Mouse (Mus musculus) forebrain, embryonic 10.5 days (tissue): ENCODE results near the gene Kcnab1. TPM values are rescaled to one million over a fixed set of nuclear protein-coding genes. Genes with fewer than 3 reads are reported as not detected.
A peak's percentile ranks its signal among the peaks of the same experiment; 100 is the strongest.

ENCODE experiments used
- DNase-seq: peaks from one replicate; pipeline ENCODE4 v3.0.0-alpha.2; 2017; ENCODE audit warnings: low spot score; ENCODE audit errors: extremely low spot score
- H3K27ac ChIP-seq: fragments of 300-500 bp; sonication (generic); 2 replicates; pipeline ENCODE4 v1.5.1; 2016; ENCODE audit warnings: mild to moderate bottlenecking
- H3K27me3 ChIP-seq: fragments of 300-500 bp; sonication (generic); 2 replicates; pipeline ENCODE4 v1.6.1; 2016; ENCODE audit warnings: mild to moderate bottlenecking; ENCODE audit not compliant: poor library complexity, severe bottlenecking
- H3K36me3 ChIP-seq: fragments of 300-500 bp; sonication (generic); replicated peaks from 2 replicates; pipeline ENCODE4 v1.6.1; 2016; ENCODE audit warnings: mild to moderate bottlenecking, moderate library complexity
- H3K4me1 ChIP-seq: fragments of 300-500 bp; sonication (generic); 2 replicates; pipeline ENCODE4 v1.6.1; 2016
- H3K4me3 ChIP-seq: fragments of 300-500 bp; sonication (generic); 2 replicates; pipeline ENCODE4 v1.5.1; 2016; ENCODE audit warnings: mild to moderate bottlenecking, moderate library complexity
- H3K9me3 ChIP-seq: fragments of 300-500 bp; sonication (generic); 2 replicates; pipeline ENCODE4 v1.6.1; 2016; ENCODE audit warnings: mild to moderate bottlenecking, moderate library complexity
- WGBS: fragments of 180-500 bp; shearing (Covaris S2); methylation state at CpG from one replicate; pipeline ENCODE4 v1.1.7; 2016; 5-methylcytosine and 5-hydroxymethylcytosine counted together
- polyA plus RNA-seq: library from polyadenylated mRNA; unstranded; fragments of >200 nt; fragmentation: Nextera tagmentation; extraction: Ambion mirVana; gene quantifications from 2 replicates; pipeline ENCODE4 v1.2.1, GENCODE M21; 2016

The Kcnab1 gene
- polyA plus RNA-seq, 1 experiment from 2014 or later = 2.4 TPM

DNA sequence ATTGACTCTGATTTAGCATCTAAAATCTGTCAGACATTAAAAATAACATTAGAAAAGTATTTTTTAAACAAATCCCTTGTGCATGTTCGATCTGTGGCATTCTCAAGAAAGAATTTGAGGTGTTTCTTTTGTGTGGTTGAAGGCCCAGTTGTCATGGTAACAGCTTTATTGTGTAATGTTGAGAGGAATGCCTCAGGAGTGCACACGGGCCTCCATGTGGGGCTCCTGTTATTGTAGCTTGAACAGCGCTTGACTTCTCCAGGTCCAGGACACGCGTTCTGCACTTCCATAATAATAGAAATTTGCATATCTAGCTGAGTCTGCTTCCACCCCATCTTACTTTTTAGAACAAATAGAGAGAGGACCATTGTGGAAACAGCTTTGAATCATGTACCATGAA lies 36.0 kb downstream of the Kcnab1 start:
- Histone ChIP-seq H3K27ac (no peak overlapping the region), H3K4me1 (peaks cover 9% of the 10 kb centered on the region), H3K4me3 (no peak overlapping the region), H3K9me3 (no peaks in the 10 kb centered on the region), H3K27me3 (no peaks in the 10 kb centered on the region), H3K36me3 (no peaks in the 10 kb centered on the region)
- 45% methylated on average over 5 of the region's 5 CpGs for WGBS
- DNase-seq = no peak

- Histone ChIP-seq H3K27me3 (no peaks in the 10 kb centered on the region), H3K27ac (no peak overlapping the region), H3K9me3 (no peaks in the 10 kb centered on the region), H3K4me1 (no peaks in the 10 kb centered on the region), H3K4me3 (no peak overlapping the region), H3K36me3 (no peaks in the 10 kb centered on the region)
- 84% methylated on average over 1 of the region's 1 CpGs for WGBS
- DNase-seq = no peak
Observed at GRCm38 (mm10) chr3:65151808-65152207, 42.6 kb downstream of the Kcnab1 start.

- Histone ChIP-seq H3K36me3 (no peaks in the 10 kb centered on the region), H3K27ac (no peak overlapping the region), H3K4me1 (no peaks in the 10 kb centered on the region), H3K4me3 (no peak overlapping the region), H3K27me3 (no peaks in the 10 kb centered on the region), H3K9me3 (no peaks in the 10 kb centered on the region)
- no peak for DNase-seq
- 84% methylated on average over 5 of the region's 5 CpGs for WGBS
Observed at GRCm38 (mm10) chr3:65172964-65173363, 63.8 kb downstream of the Kcnab1 start.

GRCm38 (mm10) chr3:65174564-65174963 lies 65.4 kb downstream of the Kcnab1 start:
- no peak for DNase-seq
- Histone ChIP-seq H3K36me3 (no peaks in the 10 kb centered on the region), H3K4me3 (no peak overlapping the region), H3K27me3 (no peaks in the 10 kb centered on the region), H3K27ac (no peak overlapping the region), H3K4me1 (no peaks in the 10 kb centered on the region), H3K9me3 (no peaks in the 10 kb centered on the region)
- 84% methylated on average over 12 of the region's 12 CpGs for WGBS

GRCm38 (mm10) chr3:65175819-65176218 lies 66.6 kb downstream of the Kcnab1 start:
- DNase-seq = no peak
- Histone ChIP-seq H3K36me3 (no peaks in the 10 kb centered on the region), H3K4me3 (no peak overlapping the region), H3K27me3 (no peaks in the 10 kb centered on the region), H3K9me3 (no peaks in the 10 kb centered on the region), H3K4me1 (no peaks in the 10 kb centered on the region), H3K27ac (no peak overlapping the region)
- WGBS = 88% methylated on average over 4 of the region's 4 CpGs

GRCm38 (mm10) chr3:65176846-65177245 lies 67.7 kb downstream of the Kcnab1 start:
- Histone ChIP-seq H3K27me3 (no peaks in the 10 kb centered on the region), H3K4me1 (no peaks in the 10 kb centered on the region), H3K27ac (no peak overlapping the region), H3K36me3 (no peaks in the 10 kb centered on the region), H3K9me3 (no peaks in the 10 kb centered on the region), H3K4me3 (no peak overlapping the region)
- no peak for DNase-seq

GRCm38 (mm10) chr3:65187833-65188698 lies 78.9 kb downstream of the Kcnab1 start:
- Histone ChIP-seq H3K4me3 (no peak overlapping the region), H3K36me3 (no peaks in the 10 kb centered on the region), H3K9me3 (no peaks in the 10 kb centered on the region), H3K4me1 (no peaks in the 10 kb centered on the region), H3K27me3 (no peaks in the 10 kb centered on the region), H3K27ac (no peak overlapping the region)
- WGBS = 84% methylated on average over 7 of the region's 7 CpGs
- DNase-seq = no peak

GRCm38 (mm10) chr3:65200611-65201010 lies 91.4 kb downstream of the Kcnab1 start:
- Histone ChIP-seq H3K4me1 (peaks cover 22% of the 10 kb centered on the region), H3K36me3 (no peaks in the 10 kb centered on the region), H3K9me3 (no peaks in the 10 kb centered on the region), H3K27ac (no peak overlapping the region), H3K4me3 (no peak overlapping the region), H3K27me3 (no peaks in the 10 kb centered on the region)
- 86% methylated on average over 1 of the region's 1 CpGs for WGBS
- no peak for DNase-seq

- no peak for DNase-seq
- no peaks in the 10 kb centered on the region for H3K9me3 ChIP-seq
- H3K27me3 ChIP-seq = no peaks in the 10 kb centered on the region
- H3K36me3 ChIP-seq = no peaks in the 10 kb centered on the region
- H3K4me1 ChIP-seq = peaks cover 28% of the 10 kb centered on the region
- H3K4me3 ChIP-seq = no peak overlapping the region
- H3K27ac ChIP-seq = no peak overlapping the region
- WGBS = 57% methylated on average over 8 of the region's 8 CpGs
Observed at GRCm38 (mm10) chr3:65203361-65204117, 94.4 kb downstream of the Kcnab1 start.

GRCm38 (mm10) chr3:65204356-65205075 lies 95.3 kb downstream of the Kcnab1 start:
- Histone ChIP-seq H3K4me1 (peaks cover 28% of the 10 kb centered on the region), H3K27me3 (no peaks in the 10 kb centered on the region), H3K36me3 (no peaks in the 10 kb centered on the region), H3K9me3 (no peaks in the 10 kb centered on the region), H3K27ac (no peak overlapping the region), H3K4me3 (no peak overlapping the region)
- WGBS = 69% methylated on average over 6 of the region's 6 CpGs
- DNase-seq = no peak

- H3K27ac ChIP-seq = peak overlapping the region; percentile 40; the same call in 1 of the 2 replicates
- peaks cover 28% of the 10 kb centered on the region for H3K4me1 ChIP-seq
- H3K27me3 ChIP-seq = no peaks in the 10 kb centered on the region
- H3K9me3 ChIP-seq = no peaks in the 10 kb centered on the region
- WGBS = 66% methylated on average over 8 of the region's 8 CpGs
- no peak overlapping the region for H3K4me3 ChIP-seq
- H3K36me3 ChIP-seq = no peaks in the 10 kb centered on the region
- DNase-seq = no peak
Observed at GRCm38 (mm10) chr3:65205539-65206020, 96.4 kb downstream of the Kcnab1 start.

DNA sequence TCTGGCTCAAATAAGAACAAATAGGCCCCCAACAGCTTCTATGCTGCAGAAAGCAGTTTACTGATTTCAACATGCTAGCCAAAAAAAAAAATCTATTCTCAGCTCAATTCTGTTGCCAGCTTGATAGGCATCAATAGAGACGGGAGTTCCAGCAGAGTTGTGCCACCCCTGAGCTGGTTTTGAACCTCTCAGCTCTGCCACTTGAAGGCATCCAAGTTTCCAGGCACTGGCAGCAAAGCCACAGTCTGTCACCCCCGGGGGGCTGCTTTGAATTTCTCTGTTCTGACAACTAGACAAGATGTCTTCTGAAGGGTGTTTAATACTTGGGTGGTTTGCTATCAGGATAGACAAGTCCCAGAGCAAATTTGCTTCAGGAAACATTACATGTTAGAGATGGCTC lies 104.5 kb downstream of the Kcnab1 start:
- Histone ChIP-seq H3K4me3 (no peak overlapping the region), H3K9me3 (no peaks in the 10 kb centered on the region), H3K36me3 (no peaks in the 10 kb centered on the region), H3K4me1 (peaks cover 4% of the 10 kb centered on the region), H3K27ac (no peak overlapping the region), H3K27me3 (no peaks in the 10 kb centered on the region)
- DNase-seq = no peak
- 81% methylated on average over 2 of the region's 2 CpGs for WGBS
